Mouse (Mus musculus) forebrain, embryonic 15.5 days (tissue): ENCODE measurements at regions not wholly inside any gene's neighbourhood (a gene's known extent, or its start where the extent isn't known, plus 50 kb on each side); places are given as distances from the start of the nearest gene placed in this dataset.

Experiments used
- ATAC-seq: fragments of 200-750 bp; cut with Nextera tagmentation; replicated peaks from 2 replicates; pipeline ENCODE4 v1.8.0; 2017; ENCODE audit warnings: mild to moderate bottlenecking, moderate TSS enrichment, moderate library complexity
- H3K27ac ChIP-seq: fragments of 300-500 bp; sonication (generic); replicated peaks from 2 replicates; pipeline ENCODE4 v1.5.1; 2015; ENCODE audit warnings: mild to moderate bottlenecking, inconsistent platforms
- H3K27me3 ChIP-seq: fragments of 300-500 bp; sonication (generic); 2 replicates; pipeline ENCODE4 v1.6.1; 2015; ENCODE audit warnings: inconsistent platforms
- H3K36me3 ChIP-seq: fragments of 300-500 bp; sonication (generic); 2 replicates; pipeline ENCODE4 v1.6.1; 2015; ENCODE audit warnings: mild to moderate bottlenecking, inconsistent platforms
- H3K4me1 ChIP-seq: fragments of 300-500 bp; sonication (generic); 2 replicates; pipeline ENCODE4 v1.6.1; 2015; ENCODE audit warnings: inconsistent platforms
- H3K4me2 ChIP-seq: fragments of 300-500 bp; sonication (generic); replicated peaks from 2 replicates; pipeline ENCODE4 v1.6.1; 2015; ENCODE audit warnings: mild to moderate bottlenecking, inconsistent platforms
- H3K4me3 ChIP-seq: fragments of 300-500 bp; sonication (generic); 2 replicates; pipeline ENCODE4 v1.5.1; 2015; ENCODE audit warnings: mild to moderate bottlenecking, inconsistent platforms
- H3K9ac ChIP-seq: fragments of 300-500 bp; sonication (generic); replicated peaks from 2 replicates; pipeline ENCODE4 v1.6.1; 2015; ENCODE audit warnings: mild to moderate bottlenecking, inconsistent platforms
- H3K9me3 ChIP-seq: fragments of 300-500 bp; sonication (generic); 2 replicates; pipeline ENCODE4 v1.6.1; 2016; ENCODE audit warnings: inconsistent platforms
- WGBS: fragments of 180-500 bp; shearing (Covaris S2); methylation state at CpG from one replicate; pipeline ENCODE4 v1.1.7; 2015; ENCODE audit warnings: mixed read lengths; 5-methylcytosine and 5-hydroxymethylcytosine counted together

DNA sequence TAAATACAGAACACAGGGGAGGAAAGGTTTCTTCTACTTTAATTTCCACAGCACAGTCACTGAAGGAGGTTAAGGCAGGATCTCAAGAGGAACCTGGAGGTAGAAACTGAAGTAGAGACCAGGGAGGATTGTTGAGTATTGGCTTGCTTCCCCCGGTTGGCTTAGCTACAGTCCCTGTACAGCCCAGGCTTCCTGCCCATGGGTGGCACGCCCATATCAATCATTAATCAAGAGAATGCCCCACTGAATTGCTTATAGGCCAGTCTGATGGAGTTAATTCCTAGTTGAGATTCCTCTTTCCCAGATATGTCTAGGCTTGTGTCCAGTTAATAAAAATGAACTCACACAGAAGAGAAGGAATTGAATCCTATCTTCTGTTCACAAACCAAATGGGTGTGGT is 107.3 kb upstream of the Cox10 start:
- Histone ChIP-seq H3K27me3 (no peaks in the 10 kb centered on the region), H3K9me3 (no peaks in the 10 kb centered on the region), H3K4me2 (no peak overlapping the region), H3K4me3 (no peak overlapping the region), H3K9ac (no peak overlapping the region), H3K4me1 (no peaks in the 10 kb centered on the region), H3K27ac (no peak overlapping the region), H3K36me3 (no peaks in the 10 kb centered on the region)
- WGBS = 82% methylated on average over 2 of the region's 2 CpGs
- no peak for ATAC-seq

- Histone ChIP-seq H3K9ac (no peak overlapping the region), H3K27ac (no peak overlapping the region), H3K4me1 (no peaks in the 10 kb centered on the region), H3K4me3 (no peak overlapping the region), H3K9me3 (no peaks in the 10 kb centered on the region), H3K36me3 (no peaks in the 10 kb centered on the region), H3K27me3 (no peaks in the 10 kb centered on the region), H3K4me2 (no peak overlapping the region)
- ATAC-seq = no peak
- WGBS = 72% methylated on average over 2 of the region's 2 CpGs
Measured at GRCm38 (mm10) chr11:64180036-64180435, 100.8 kb upstream of the Cox10 start.

- Histone ChIP-seq H3K4me2 (no peak overlapping the region), H3K27me3 (no peaks in the 10 kb centered on the region), H3K4me3 (no peak overlapping the region), H3K36me3 (no peaks in the 10 kb centered on the region), H3K9ac (no peak overlapping the region), H3K9me3 (no peaks in the 10 kb centered on the region), H3K27ac (no peak overlapping the region), H3K4me1 (0 out of 2 replicates have a peak, but pooled peaks cover 3% of the 10 kb centered on the region)
- ATAC-seq = no peak
- WGBS = 70% methylated on average over 4 of the region's 4 CpGs
Measured at GRCm38 (mm10) chr11:64173421-64174062, 94.3 kb upstream of the Cox10 start.

- no peak overlapping the region for H3K4me2 ChIP-seq
- ATAC-seq = no peak
- H3K27ac ChIP-seq = no peak overlapping the region
- no peaks in the 10 kb centered on the region for H3K27me3 ChIP-seq
- no peak overlapping the region for H3K4me3 ChIP-seq
- H3K4me1 ChIP-seq = 0 out of 2 replicates have a peak, but pooled peaks cover 4% of the 10 kb centered on the region
- no peaks in the 10 kb centered on the region for H3K9me3 ChIP-seq
- WGBS = 65% methylated on average over 5 of the region's 5 CpGs
- no peak overlapping the region for H3K9ac ChIP-seq
- H3K36me3 ChIP-seq = no peaks in the 10 kb centered on the region
Measured at GRCm38 (mm10) chr11:64172926-64173325, 93.7 kb upstream of the Cox10 start.

GRCm38 (mm10) chr11:64168626-64169025 is 89.4 kb upstream of the Cox10 start:
- Histone ChIP-seq H3K4me3 (no peak overlapping the region), H3K36me3 (no peaks in the 10 kb centered on the region), H3K9me3 (no peaks in the 10 kb centered on the region), H3K27me3 (no peaks in the 10 kb centered on the region), H3K4me1 (0 out of 2 replicates have a peak, but pooled peaks cover 8% of the 10 kb centered on the region), H3K9ac (no peak overlapping the region), H3K27ac (no peak overlapping the region), H3K4me2 (no peak overlapping the region)
- 51% methylated on average over 8 of the region's 8 CpGs for WGBS
- no peak for ATAC-seq

DNA sequence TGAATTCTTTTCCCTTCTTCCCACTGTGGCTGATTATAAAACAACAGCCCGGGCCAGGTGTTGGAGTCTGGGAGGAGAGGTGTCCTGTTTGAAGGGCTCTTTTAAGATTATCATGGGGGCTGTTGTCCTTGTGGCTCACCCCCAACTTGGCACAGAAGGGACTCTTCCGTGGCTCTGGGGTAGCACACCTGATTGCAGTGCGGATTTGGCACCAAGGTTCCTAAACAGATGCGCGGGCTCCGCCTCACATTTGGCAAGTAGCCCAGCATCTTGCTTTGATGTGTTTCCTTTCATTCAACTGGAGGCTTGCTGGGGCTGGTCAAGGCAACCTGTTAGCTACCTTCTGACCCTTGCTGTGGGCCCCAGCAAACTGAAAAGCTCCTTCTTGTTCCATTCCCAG is 85.5 kb upstream of the Cox10 start:
- Histone ChIP-seq H3K4me2 (no peak overlapping the region), H3K9me3 (no peaks in the 10 kb centered on the region), H3K4me1 (0 out of 2 replicates have a peak, but pooled peaks cover 8% of the 10 kb centered on the region), H3K36me3 (no peaks in the 10 kb centered on the region), H3K4me3 (no peak overlapping the region), H3K27ac (no peak overlapping the region), H3K9ac (no peak overlapping the region), H3K27me3 (no peaks in the 10 kb centered on the region)
- ATAC-seq = no peak
- WGBS = 39% methylated on average over 6 of the region's 6 CpGs

- no peaks in the 10 kb centered on the region for H3K9me3 ChIP-seq
- no peak for ATAC-seq
- no peak overlapping the region for H3K4me2 ChIP-seq
- 88% methylated on average over 5 of the region's 5 CpGs for WGBS
- no peak overlapping the region for H3K4me3 ChIP-seq
- no peaks in the 10 kb centered on the region for H3K36me3 ChIP-seq
- H3K27me3 ChIP-seq = no peaks in the 10 kb centered on the region
- H3K4me1 ChIP-seq = no peaks in the 10 kb centered on the region
- no peak overlapping the region for H3K9ac ChIP-seq
- H3K27ac ChIP-seq = no peak overlapping the region
Measured at GRCm38 (mm10) chr11:64158281-64158680, 79.0 kb upstream of the Cox10 start.

- ATAC-seq = no peak; the same call in 1 of the 2 replicates
Measured at GRCm38 (mm10) chr11:64156640-64157039, 77.4 kb upstream of the Cox10 start.

DNA sequence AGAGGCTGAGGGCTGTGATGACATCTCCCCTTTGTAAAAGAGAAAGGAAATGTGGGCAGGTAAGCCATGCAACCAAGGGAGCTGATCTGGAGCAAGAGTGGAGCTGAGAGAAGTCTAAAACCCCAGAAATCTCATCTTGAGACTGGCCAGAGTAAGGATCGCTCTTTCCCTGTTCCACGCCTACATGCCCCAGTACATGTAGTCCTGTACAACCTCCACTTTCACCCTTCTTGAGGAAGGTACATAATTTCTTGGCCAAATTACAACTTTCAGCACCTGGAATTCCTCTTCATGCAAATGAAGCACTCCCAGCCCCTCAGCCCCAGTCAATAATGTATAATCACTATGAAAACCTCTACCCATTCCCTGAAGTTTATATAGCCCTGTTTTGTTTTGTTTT is 60.2 kb upstream of the Cox10 start:
- H3K4me1 ChIP-seq = no peaks in the 10 kb centered on the region
- H3K9ac ChIP-seq = no peak overlapping the region
- ATAC-seq = no peak
- H3K27me3 ChIP-seq = no peaks in the 10 kb centered on the region
- no peak overlapping the region for H3K4me2 ChIP-seq
- no peaks in the 10 kb centered on the region for H3K36me3 ChIP-seq
- no peak overlapping the region for H3K4me3 ChIP-seq
- WGBS = 92% methylated on average over 2 of the region's 2 CpGs
- no peak overlapping the region for H3K27ac ChIP-seq
- no peaks in the 10 kb centered on the region for H3K9me3 ChIP-seq

More at GRCm38 (mm10) chr11:64156640-64157039, 77.4 kb upstream of the Cox10 start:
- H3K4me2 ChIP-seq = no peak overlapping the region
- H3K4me3 ChIP-seq = no peak overlapping the region
- H3K9me3 ChIP-seq = no peaks in the 10 kb centered on the region
- no peak overlapping the region for H3K9ac ChIP-seq
- no peaks in the 10 kb centered on the region for H3K36me3 ChIP-seq
- 50% methylated on average over 7 of the region's 7 CpGs for WGBS
- no peaks in the 10 kb centered on the region for H3K4me1 ChIP-seq
- H3K27ac ChIP-seq = no peak overlapping the region
- no peaks in the 10 kb centered on the region for H3K27me3 ChIP-seq

- 74% methylated on average over 4 of the region's 4 CpGs for WGBS
- no peaks in the 10 kb centered on the region for H3K36me3 ChIP-seq
- H3K4me1 ChIP-seq = no peaks in the 10 kb centered on the region
- no peaks in the 10 kb centered on the region for H3K27me3 ChIP-seq
- no peak for ATAC-seq
- H3K4me3 ChIP-seq = no peak overlapping the region
- H3K4me2 ChIP-seq = no peak overlapping the region
- no peaks in the 10 kb centered on the region for H3K9me3 ChIP-seq
- H3K27ac ChIP-seq = no peak overlapping the region
- H3K9ac ChIP-seq = no peak overlapping the region
Measured at GRCm38 (mm10) chr11:64138934-64139333, 59.7 kb upstream of the Cox10 start.

- H3K36me3 ChIP-seq = no peaks in the 10 kb centered on the region
- no peak for ATAC-seq
- whole genome bisulfite sequencing = 84% methylated on average over 5 of the region's 5 CpGs
Measured at GRCm38 (mm10) chr11:64135766-64136165, 56.5 kb upstream of the Cox10 start.

DNA sequence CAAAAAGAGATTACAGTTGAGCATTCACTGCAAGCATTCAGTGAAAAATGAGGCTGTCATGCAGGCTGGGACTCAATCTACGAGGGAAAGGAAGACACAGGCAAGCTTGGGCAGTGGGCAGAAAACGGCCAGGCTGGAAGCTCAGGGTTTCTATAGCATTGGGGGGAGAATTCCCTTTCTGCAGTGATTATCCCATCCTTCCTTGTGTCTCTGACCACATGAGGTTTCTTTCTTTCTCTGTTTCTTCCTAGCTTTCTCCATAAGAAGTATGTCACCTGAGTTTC is 56.0 kb upstream of the Cox10 start:
- no peak for ATAC-seq
- 69% methylated on average over 2 of the region's 2 CpGs for WGBS
- H3K9me3 ChIP-seq = no peaks in the 10 kb centered on the region
- no peak overlapping the region for H3K4me2 ChIP-seq
- H3K36me3 ChIP-seq = no peaks in the 10 kb centered on the region
- no peaks in the 10 kb centered on the region for H3K4me1 ChIP-seq
- H3K27ac ChIP-seq = no peak overlapping the region
- no peak overlapping the region for H3K4me3 ChIP-seq
- H3K27me3 ChIP-seq = no peaks in the 10 kb centered on the region
- H3K9ac ChIP-seq = no peak overlapping the region

More at GRCm38 (mm10) chr11:64135766-64136165, 56.5 kb upstream of the Cox10 start:
- Histone ChIP-seq H3K4me3 (no peak overlapping the region), H3K27ac (no peak overlapping the region), H3K9me3 (no peaks in the 10 kb centered on the region), H3K4me1 (no peaks in the 10 kb centered on the region), H3K4me2 (no peak overlapping the region), H3K27me3 (no peaks in the 10 kb centered on the region), H3K9ac (no peak overlapping the region)

- Histone ChIP-seq H3K9me3 (no peaks in the 10 kb centered on the region), H3K4me1 (no peaks in the 10 kb centered on the region), H3K27me3 (no peaks in the 10 kb centered on the region), H3K27ac (no peak overlapping the region), H3K4me2 (no peak overlapping the region), H3K36me3 (no peaks in the 10 kb centered on the region), H3K9ac (no peak overlapping the region), H3K4me3 (no peak overlapping the region)
- 53% methylated on average over 15 of the region's 15 CpGs for WGBS
- no peak for ATAC-seq
Measured at GRCm38 (mm10) chr11:64134571-64135307, 55.5 kb upstream of the Cox10 start.
